Mouse (Mus musculus) sigmoid colon, adult 10 weeks (tissue): ENCODE measurements around the gene Olfr507. TPM values are rescaled to one million over a fixed set of nuclear protein-coding genes. Genes with fewer than 3 reads are reported as not detected.

Experiments
- polyA plus RNA-seq: library from polyadenylated mRNA; stranded (reverse); fragments of 350-450 nt; fragmentation: Illumina TruSeq; extraction: RNeasy Lipid Tissue Mini Kit (QIAGEN cat#74804); gene quantifications from one replicate; pipeline ENCODE4 v1.2.3, GENCODE M21; 2014; ENCODE audit warnings: low read depth, low replicate concordance

Gene Olfr507
- not detected for polyA plus RNA-seq

GRCm38 (mm10) chr7:108621514-108621913, at the start of gene Olfr507:
Gene Olfr507, plus strand, starts transcription at chr7:108621814.

DNA sequence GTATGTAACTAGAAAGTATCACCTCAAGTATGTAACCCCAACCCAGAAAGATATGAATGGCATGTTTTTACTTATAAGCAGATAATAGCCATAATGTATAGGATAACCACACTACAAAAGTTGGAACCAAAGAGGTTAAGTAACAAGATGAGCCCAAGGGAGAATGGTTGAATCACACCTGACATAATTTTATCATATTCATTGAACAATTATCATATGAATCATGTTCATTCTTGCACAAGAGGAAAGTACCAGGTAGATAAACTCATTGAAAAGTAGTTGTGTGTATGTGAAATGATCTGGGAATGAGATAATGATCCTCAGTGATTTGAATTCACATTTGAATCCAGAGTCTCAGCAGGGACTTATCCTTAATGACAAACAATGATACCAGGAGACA, 11.1 kb upstream of the Olfr507 start, which contains the start of gene Olfr506:
Olfr506 (plus strand) TSS at position 301 of the 400 bp plus-strand sequence.

GRCm38 (mm10) chr7:108629694-108630093, 8.1 kb downstream of the Olfr507 start, which contains the start of gene Olfr508:
Gene Olfr508, plus strand, starts transcription at chr7:108629994.

GRCm38 (mm10) chr7:108651806-108652205, 30.2 kb downstream of the Olfr507 start, which contains the start of gene Olfr509:
Gene Olfr509, minus strand, starts transcription at chr7:108651906.

DNA sequence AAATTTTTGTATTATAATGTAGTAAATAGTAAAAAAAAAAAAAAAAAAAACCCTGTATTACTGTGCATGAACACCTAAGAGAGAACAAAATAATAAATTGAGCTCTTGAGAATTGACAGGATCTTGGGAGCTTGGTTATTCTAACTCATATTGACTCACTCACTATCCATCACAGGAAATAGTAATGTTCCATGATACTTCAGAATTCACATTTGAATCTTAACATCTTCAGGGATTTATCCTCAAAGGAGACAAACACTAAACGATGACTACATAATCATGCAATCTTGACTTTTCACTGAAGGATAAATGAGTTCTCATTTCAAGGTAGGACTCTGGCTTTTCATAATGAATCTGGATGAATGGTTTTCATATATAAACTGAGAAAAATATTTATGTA, 44.5 kb downstream of the Olfr507 start, which contains the start of gene Olfr510:
Olfr510 (plus strand) TSS at position 301 of the 400 bp plus-strand sequence.

Other genes with a start within 250 kb of the Olfr507 start
- not detected for gene Olfr495, start 228.6 kb upstream of the Olfr507 start, polyA plus RNA-seq
- not detected for gene Olfr497, start 201.4 kb upstream of the Olfr507 start, polyA plus RNA-seq
- gene Olfr498, start 156.5 kb upstream of the Olfr507 start, polyA plus RNA-seq = not detected
- gene Olfr502, start 96.7 kb upstream of the Olfr507 start, polyA plus RNA-seq = not detected
- not detected for gene Olfr503, start 77.3 kb upstream of the Olfr507 start, polyA plus RNA-seq
- gene Olfr504, start 56.0 kb upstream of the Olfr507 start, polyA plus RNA-seq = not detected
- gene Olfr506, start 11.0 kb upstream of the Olfr507 start, polyA plus RNA-seq = not detected
- not detected for gene Olfr508, start 8.2 kb downstream of the Olfr507 start, polyA plus RNA-seq
- gene Olfr509, start 30.1 kb downstream of the Olfr507 start, polyA plus RNA-seq = not detected
- not detected for gene Olfr510, start 44.6 kb downstream of the Olfr507 start, polyA plus RNA-seq
- gene Olfr512, start 91.5 kb downstream of the Olfr507 start, polyA plus RNA-seq = not detected
- gene Olfr513, start 129.2 kb downstream of the Olfr507 start, polyA plus RNA-seq = not detected
- gene Olfr514, start 204.2 kb downstream of the Olfr507 start, polyA plus RNA-seq = not detected
- not detected for gene Olfr516, start 228.7 kb downstream of the Olfr507 start, polyA plus RNA-seq